Mouse (Mus musculus) heart, adult 8-10 months (tissue): ENCODE results near the gene Tmem235. TPM values are rescaled to one million over a fixed set of nuclear protein-coding genes. Genes with fewer than 3 reads are reported as not detected.
"Not testable (repeated sequence)": the region's sequence is repeated elsewhere in the genome, so short reads cannot be mapped to it uniquely, and the experiment has no call there.

Source experiments
- DNase-seq: peaks from one replicate; pipeline ENCODE4 v3.0.0; 2022; ENCODE audit warnings: low spot score
- total RNA-seq, 4 experiments: library from RNA; stranded (reverse); gene quantifications; 2 replicates each; pipeline ENCODE4 v1.2.4; 2022

The Tmem235 gene
- total RNA-seq: not detected

- no peak for DNase-seq
Observed at GRCm38 (mm10) chr11:117860601-117861000, at the start of gene Tmem235. TSS of gene Tmem235 (plus strand) at chr11:117860752.

- no peak for DNase-seq
Observed at GRCm38 (mm10) chr11:117813867-117814266, 46.7 kb upstream of the Tmem235 start.

DNA sequence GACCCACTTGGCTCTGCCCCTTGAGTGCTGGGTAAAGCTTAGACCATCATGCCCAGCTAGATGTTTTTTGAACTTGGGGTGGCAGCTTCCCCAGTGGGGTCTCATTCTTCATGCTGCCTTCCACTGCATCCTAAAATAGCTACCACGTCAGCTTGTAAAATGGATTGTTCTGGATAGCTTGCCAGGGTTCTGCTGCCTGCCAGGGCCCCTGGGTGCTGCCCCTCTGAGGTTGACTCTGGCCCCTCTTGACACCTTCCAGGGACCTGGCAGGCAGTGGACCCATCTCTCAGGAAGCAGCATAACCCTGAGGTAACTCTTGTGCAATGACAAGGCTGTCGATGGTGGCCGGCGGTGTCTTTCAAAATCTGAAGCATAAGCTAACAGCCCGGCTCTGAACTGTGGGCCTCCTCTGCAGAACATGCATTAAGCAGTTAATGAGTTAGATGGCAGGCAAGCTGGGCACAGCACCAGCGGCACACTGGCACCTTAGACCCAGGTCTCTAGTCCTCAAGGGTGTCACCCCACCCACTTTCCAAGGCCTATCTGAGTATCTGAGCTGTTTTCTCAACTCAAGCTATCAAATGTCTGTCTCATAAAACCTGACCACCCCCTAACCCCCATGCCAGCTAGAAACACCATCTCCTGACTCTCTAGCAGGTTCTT is 45.7 kb upstream of the Tmem235 start:
- DNase-seq: no peak

DNA sequence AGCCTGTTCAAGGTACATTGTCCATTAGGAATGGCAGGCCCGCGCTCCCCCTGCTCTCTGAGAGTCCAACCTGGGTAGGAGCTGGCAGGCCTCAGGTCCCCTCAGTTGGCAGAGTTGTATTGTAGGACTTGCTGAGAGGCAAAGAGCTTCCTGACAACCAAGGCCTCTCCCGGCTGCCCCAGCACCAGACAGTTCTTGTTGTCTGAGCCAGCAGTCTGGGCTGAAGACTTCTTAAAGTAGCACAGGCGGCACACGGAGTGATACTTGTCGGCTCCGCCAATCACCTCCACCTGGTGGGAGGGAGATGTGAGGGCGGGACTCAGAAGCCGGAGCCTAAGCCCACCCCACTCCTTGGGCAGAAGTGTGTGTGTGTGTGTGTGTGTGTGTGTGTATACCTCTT is 44.7 kb upstream of the Tmem235 start:
- DNase-seq: not testable (repeated sequence)

DNA sequence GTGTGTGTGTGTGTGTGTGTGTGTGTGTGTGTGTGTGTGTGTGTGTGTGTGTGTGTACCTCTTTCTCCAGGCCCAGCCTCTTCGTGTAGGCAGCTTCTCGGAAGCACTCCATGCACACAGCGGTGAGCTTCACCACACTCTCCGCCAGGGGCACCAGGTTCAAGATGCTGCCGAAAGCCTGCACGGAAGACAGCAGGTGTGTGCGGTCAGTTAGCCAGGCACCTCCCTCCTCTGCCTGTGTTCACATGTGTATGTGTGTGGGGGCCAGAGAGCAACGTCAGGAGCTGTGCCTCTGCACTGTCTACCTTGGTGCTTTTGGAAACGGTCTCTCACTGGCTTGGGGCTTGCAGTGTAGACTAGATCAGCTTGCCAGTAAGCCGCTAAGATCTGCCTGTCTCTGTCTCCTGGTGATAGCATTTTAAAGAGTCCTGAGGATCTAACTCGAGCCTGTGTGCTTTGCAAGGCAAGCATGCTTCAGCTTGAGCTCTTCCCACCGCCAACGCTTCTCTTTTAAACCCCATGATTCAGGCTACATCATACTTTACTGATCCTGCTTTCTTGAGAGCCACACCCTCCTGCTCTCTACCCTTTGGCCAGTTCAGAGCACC is 44.1 kb upstream of the Tmem235 start:
- no peak for DNase-seq

DNA sequence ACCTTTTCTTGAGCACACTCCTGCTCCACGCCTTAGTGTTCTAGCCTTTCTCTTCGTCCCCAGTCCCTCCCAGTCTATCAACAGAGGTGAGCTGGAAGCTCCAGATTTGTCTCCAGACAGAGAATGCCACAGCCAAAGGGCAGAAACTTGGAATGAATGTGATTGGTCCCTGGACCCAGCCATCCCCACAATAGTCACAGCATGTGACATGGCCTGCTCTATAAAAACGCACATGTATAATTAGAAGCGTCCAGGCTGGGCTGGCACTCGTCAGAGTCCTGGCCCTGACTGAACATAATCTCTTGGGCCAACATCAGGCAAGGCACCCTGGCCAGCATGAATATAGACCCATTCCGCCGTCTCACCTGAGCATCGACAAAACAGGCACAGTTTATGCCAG is 41.5 kb upstream of the Tmem235 start:
- DNase-seq: peak; percentile 74

- no peak for DNase-seq
Observed at GRCm38 (mm10) chr11:117820173-117820572, 40.4 kb upstream of the Tmem235 start.

DNA sequence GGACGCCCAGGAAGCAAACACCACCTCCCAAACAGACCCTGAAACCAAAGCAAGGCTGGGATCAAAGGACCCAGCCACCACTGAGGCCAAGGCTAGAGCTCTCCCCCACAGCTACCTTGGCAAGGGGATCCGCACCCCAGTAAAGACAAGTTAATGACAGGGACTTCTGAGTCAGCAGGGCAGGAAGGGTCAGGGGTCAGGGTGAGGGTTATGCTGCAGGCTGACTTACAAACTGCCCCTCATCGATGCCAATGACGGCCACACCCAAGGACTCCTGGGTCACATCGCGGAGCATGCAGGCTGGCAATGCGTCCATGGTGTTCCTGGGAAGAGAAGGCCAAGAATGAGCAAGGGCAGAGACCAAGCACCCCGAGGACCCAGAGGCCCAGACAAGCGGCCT is 38.7 kb upstream of the Tmem235 start:
- no peak for DNase-seq

GRCm38 (mm10) chr11:117822728-117823241 is 37.8 kb upstream of the Tmem235 start:
- DNase-seq: no peak

DNA sequence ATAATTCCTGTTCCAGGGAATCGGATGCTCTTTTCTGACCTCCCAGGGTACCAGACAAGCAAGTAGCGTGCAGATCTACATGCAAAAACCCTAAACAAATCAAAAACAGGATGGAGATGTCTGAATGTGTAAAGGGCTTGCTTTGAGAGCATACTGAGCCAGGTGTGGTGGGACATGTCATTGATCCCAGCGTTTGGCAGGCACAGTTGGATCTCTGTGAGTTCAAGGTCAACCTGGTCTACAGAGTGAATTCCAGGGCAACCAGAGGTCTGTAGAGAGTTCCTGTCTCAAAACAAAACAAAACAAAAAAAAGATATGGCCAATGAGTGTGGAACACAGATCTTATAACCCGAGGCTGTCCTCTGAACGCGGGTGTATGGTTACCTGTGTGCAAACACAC is 37.1 kb upstream of the Tmem235 start:
- no peak for DNase-seq

DNA sequence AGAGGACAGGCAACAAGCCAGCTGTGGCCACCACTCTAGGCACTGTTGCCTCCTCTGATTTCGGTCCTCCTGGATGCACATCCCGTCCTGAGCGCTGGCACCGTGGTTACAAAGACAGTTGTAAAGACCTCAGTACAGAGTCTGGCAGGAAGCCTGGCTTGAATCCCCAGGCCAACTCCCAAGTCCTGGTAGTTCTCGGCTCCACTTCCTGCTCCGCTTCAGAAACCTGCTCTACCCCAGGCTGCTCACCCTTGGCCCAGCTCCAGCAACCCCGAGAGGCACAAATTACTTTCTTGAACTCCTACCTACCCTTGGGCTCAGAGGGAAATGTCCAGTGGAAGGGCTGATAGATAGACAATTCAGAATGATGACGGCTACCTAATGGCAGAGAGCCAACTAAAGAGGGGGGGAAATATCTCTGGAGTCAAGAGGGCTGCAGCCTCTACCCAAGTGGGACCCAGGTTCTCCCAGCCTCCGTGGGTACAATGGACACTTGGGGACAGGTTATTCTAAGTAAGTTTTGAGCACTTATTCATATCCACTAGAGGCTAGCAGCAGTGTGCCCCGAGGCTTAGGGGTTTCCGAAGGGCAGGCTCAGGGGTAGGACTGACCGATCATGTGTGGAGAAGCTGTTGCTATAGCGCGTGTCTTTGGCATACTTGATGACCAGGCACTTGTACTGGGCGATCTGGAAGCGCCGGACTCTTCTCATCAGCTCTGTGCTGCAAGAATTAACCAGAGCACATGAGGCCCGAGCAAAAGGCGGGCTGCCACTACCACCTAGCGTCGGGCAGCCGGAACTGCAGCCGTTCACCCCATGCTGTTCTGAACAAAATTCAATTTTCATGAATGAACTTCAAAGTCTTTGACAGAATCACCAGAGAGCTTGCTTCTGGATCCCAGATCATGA is 36.2 kb upstream of the Tmem235 start:
- peak; percentile 81 for DNase-seq

GRCm38 (mm10) chr11:117825333-117826101 is 35.0 kb upstream of the Tmem235 start, which contains the start of the genes Afmid and Tk1:
TSS of gene Afmid (plus strand) at chr11:117825924.
TSS of gene Tk1 (minus strand) at chr11:117826092.
- peak; percentile 66 for DNase-seq

DNA sequence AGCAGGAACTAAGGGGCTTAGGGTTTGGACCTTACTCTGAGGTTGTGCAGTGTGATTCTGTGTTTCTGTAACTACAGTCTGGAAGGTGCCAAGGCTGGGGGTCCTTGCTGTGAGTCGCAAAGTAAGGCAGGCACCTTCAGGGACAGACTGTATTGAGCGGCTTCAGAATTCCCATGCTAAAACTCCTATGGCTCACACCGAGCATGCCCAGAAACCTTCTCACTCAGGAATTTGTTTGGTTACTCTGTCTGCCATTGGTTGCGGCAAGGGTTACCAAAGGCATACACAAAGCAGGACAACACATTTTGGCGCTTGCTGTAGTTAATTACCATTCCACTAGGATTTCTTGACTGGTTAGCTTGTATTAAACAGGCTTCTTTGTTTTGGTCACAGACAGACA is 34.4 kb upstream of the Tmem235 start:
- no peak for DNase-seq

GRCm38 (mm10) chr11:117826916-117827315 is 33.6 kb upstream of the Tmem235 start:
- no peak for DNase-seq

DNA sequence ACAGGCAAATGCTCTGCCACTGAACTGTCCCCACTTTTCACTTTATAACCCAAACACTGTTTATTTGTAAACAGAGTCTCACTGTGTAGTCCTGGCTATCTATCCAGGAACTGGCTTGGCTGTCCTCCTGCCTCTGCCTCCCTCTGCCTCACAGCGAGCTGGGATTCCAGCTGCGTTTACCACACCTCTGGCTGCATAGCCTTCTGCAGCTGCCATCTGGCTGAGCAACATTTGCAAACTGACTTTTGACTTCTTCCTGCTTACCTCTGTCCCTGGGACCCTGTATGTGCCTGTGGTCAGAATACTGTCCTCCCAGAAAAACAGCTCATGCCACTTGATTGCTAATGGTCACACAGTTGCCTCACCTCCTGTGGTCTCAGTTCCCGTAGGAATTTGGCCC is 33.2 kb upstream of the Tmem235 start:
- DNase-seq: no peak

GRCm38 (mm10) chr11:117828149-117828887 is 32.2 kb upstream of the Tmem235 start:
- no peak for DNase-seq

GRCm38 (mm10) chr11:117828888-117829604 is 31.5 kb upstream of the Tmem235 start:
- DNase-seq: peak; percentile 72

- DNase-seq: no peak
Observed at GRCm38 (mm10) chr11:117829671-117830215, 30.8 kb upstream of the Tmem235 start.

GRCm38 (mm10) chr11:117830401-117830800 is 30.2 kb upstream of the Tmem235 start:
- DNase-seq: no peak
